Mouse (Mus musculus): ENCODE results near the gene Gpr75.

- TF ChIP-seq CTCF (IDR thresholded peaks at IDR 0.05; ENCODE audit: low read depth) = no peak
- no peak for TF ChIP-seq EP300 (IDR thresholded peaks at IDR 0.05; ENCODE audit: low read depth)
Measured at GRCm38 (mm10) chr11:30872425-30872824, 12.7 kb upstream of the Gpr75 start.

Measured in liver, postnatal 0 days (tissue).